Mouse (Mus musculus) midbrain, postnatal 0 days (tissue): Measurements from ENCODE around the gene Zw10. TPM values are rescaled to one million over a fixed set of nuclear protein-coding genes. Genes with fewer than 3 reads are reported as not detected.

Experiments
- ATAC-seq: fragments of 200-750 bp; cut with Nextera tagmentation; 2 replicates; pipeline ENCODE4 v1.8.0; 2017; ENCODE audit warnings: moderate number of reproducible peaks, mild to moderate bottlenecking, moderate TSS enrichment, moderate library complexity; ENCODE audit not compliant: low FRiP score
- DNase-seq: peaks from one replicate; pipeline ENCODE4 v3.0.0-alpha.2; 2015; ENCODE audit warnings: low spot score
- H3K27ac ChIP-seq: fragments of 300-500 bp; sonication (generic); 2 replicates; pipeline ENCODE4 v1.5.1; 2014; ENCODE audit warnings: low read depth, mild to moderate bottlenecking, low read length, mixed read lengths
- H3K27me3 ChIP-seq: fragments of 300-500 bp; sonication (generic); 2 replicates; pipeline ENCODE4 v1.6.1; 2014; ENCODE audit warnings: low read length, control low read depth, mixed read lengths; ENCODE audit not compliant: insufficient read depth
- H3K36me3 ChIP-seq: fragments of 300-500 bp; sonication (generic); 2 replicates; pipeline ENCODE4 v1.6.1; 2014; ENCODE audit warnings: low read length, control low read depth, mixed read lengths; ENCODE audit not compliant: insufficient read depth
- H3K4me1 ChIP-seq: fragments of 300-500 bp; sonication (generic); 2 replicates; pipeline ENCODE4 v1.6.1; 2014; ENCODE audit warnings: mild to moderate bottlenecking, control low read depth, antibody characterized with exemption, low read length, mixed read lengths; ENCODE audit not compliant: insufficient read depth
- H3K4me2 ChIP-seq: fragments of 300-500 bp; sonication (generic); 2 replicates; pipeline ENCODE4 v1.6.1; 2014; ENCODE audit warnings: low read depth, mild to moderate bottlenecking, low read length, mixed read lengths; ENCODE audit not compliant: poor library complexity, severe bottlenecking
- H3K4me3 ChIP-seq: fragments of 300-500 bp; sonication (generic); 2 replicates; pipeline ENCODE4 v1.5.1; 2014; ENCODE audit warnings: low read depth, mild to moderate bottlenecking, low read length, moderate library complexity
- H3K9ac ChIP-seq: fragments of 300-500 bp; sonication (generic); replicated peaks from 2 replicates; pipeline ENCODE4 v1.6.1; 2014; ENCODE audit warnings: mild to moderate bottlenecking, low read length, moderate library complexity, mixed read lengths; ENCODE audit not compliant: poor library complexity, severe bottlenecking
- H3K9me3 ChIP-seq: fragments of 300-500 bp; sonication (generic); 2 replicates; pipeline ENCODE4 v1.6.1; 2016; ENCODE audit warnings: low read length, control low read depth
- CTCF ChIP-seq: IDR thresholded peaks from 2 replicates; pipeline ENCODE4 v1.5.1; 2016; ENCODE audit warnings: antibody characterized with exemption, mild to moderate bottlenecking
- WGBS: fragments of 180-500 bp; shearing (Covaris S2); extraction: QIAGEN DNeasy Blood & Tissue Kit; methylation state at CpG from one replicate; pipeline ENCODE4 v1.1.7; 2014; 5-methylcytosine and 5-hydroxymethylcytosine counted together
- polyA plus RNA-seq: library from polyadenylated mRNA; unstranded; fragments of >200 nt; fragmentation: Nextera tagmentation; extraction: Ambion mirVana; gene quantifications from 2 replicates; pipeline ENCODE4 v1.2.1, GENCODE M21; 2015
- total RNA-seq: library from RNA; depleted of rRNA; stranded (reverse); fragments of >200 nt; gene quantifications from 2 replicates; pipeline ENCODE4 v1.2.3, GENCODE M21; 2014; rRNA removed

Zw10 gene
- total and polyA plus RNA-seq, 2 experiments from 2014 or later, result 11.7 to 17.6 TPM

- 26% methylated on average over 3 of the region's 3 CpGs for WGBS
- Histone ChIP-seq H3K4me2 (no peak overlapping the region), H3K27ac (no peak overlapping the region), H3K4me1 (no peaks in the 10 kb centered on the region), H3K36me3 (no peaks in the 10 kb centered on the region), H3K27me3 (no peaks in the 10 kb centered on the region), H3K9me3 (no peaks in the 10 kb centered on the region), H3K9ac (no peak overlapping the region), H3K4me3 (no peak overlapping the region)
- TF ChIP-seq CTCF, result no peak
- no peak for ATAC-seq
- peak; percentile 9 for DNase-seq
These were observed 62.9 kb downstream of the Zw10 start for GRCm38 (mm10) chr9:49118271-49118825.

- DNase-seq (no peak), ATAC-seq (no peak)
- H3K9me3 ChIP-seq, result no peaks in the 10 kb centered on the region
- H3K9ac ChIP-seq, result no peak overlapping the region
- 78% methylated on average over 4 of the region's 4 CpGs for WGBS
- no peak overlapping the region for H3K27ac ChIP-seq
- no peaks in the 10 kb centered on the region for H3K4me1 ChIP-seq
- no peaks in the 10 kb centered on the region for H3K36me3 ChIP-seq
- no peaks in the 10 kb centered on the region for H3K27me3 ChIP-seq
- no peak overlapping the region for H3K4me3 ChIP-seq
- TF ChIP-seq CTCF, result no peak
- H3K4me2 ChIP-seq, result no peak overlapping the region
These were observed 64.3 kb downstream of the Zw10 start for GRCm38 (mm10) chr9:49119759-49120158.

- Histone ChIP-seq H3K9ac (no peak overlapping the region), H3K27ac (no peak overlapping the region), H3K4me3 (no peak overlapping the region), H3K36me3 (no peaks in the 10 kb centered on the region), H3K27me3 (no peaks in the 10 kb centered on the region), H3K9me3 (no peaks in the 10 kb centered on the region), H3K4me1 (no peaks in the 10 kb centered on the region), H3K4me2 (no peak overlapping the region)
- no peak for TF ChIP-seq CTCF
- ATAC-seq (no peak), DNase-seq (no peak)
- 62% methylated on average over 7 of the region's 7 CpGs for WGBS
These were observed 70.3 kb downstream of the Zw10 start for GRCm38 (mm10) chr9:49125706-49126105.

Other genes starting within 250 kb of the Zw10 start
- gene Zbtb16, start 219.4 kb upstream of the Zw10 start, total RNA-seq, result 8.3 and 12.6 TPM in 2 replicates
- gene Zbtb16, start 219.4 kb upstream of the Zw10 start, polyA plus RNA-seq, result 5.5 and 6.1 TPM in 2 replicates
- gene Htr3a, start 144.5 kb upstream of the Zw10 start, total RNA-seq, result 0.93 and 1.4 TPM in 2 replicates
- 0.54 and 0.72 TPM in 2 replicates for gene Htr3a, start 144.5 kb upstream of the Zw10 start, polyA plus RNA-seq
- gene Htr3b, start 90.6 kb upstream of the Zw10 start, total RNA-seq, result not detected in 2 replicates
- gene Htr3b, start 90.6 kb upstream of the Zw10 start, polyA plus RNA-seq, result 0.06 and 0.10 TPM in 2 replicates
- gene Usp28, start 70.2 kb upstream of the Zw10 start, total RNA-seq, result 21.1 and 28.6 TPM in 2 replicates
- gene Usp28, start 70.2 kb upstream of the Zw10 start, polyA plus RNA-seq, result 11.7 and 16.9 TPM in 2 replicates
- 0.22 and 0.80 TPM in 2 replicates for gene Tmprss5, start 25.6 kb downstream of the Zw10 start, total RNA-seq
- 0.25 and 0.46 TPM in 2 replicates for gene Tmprss5, start 25.6 kb downstream of the Zw10 start, polyA plus RNA-seq
- gene Gm4894, start 194.9 kb downstream of the Zw10 start, total RNA-seq, result not detected in 2 replicates
- gene Gm4894, start 194.9 kb downstream of the Zw10 start, polyA plus RNA-seq, result not detected in 2 replicates